ENCODE assay signal across 16 mouse cellular contexts in genomic region chr3:109572871-109573270, GRCm38 (mm10).
DNase-seq lines count a peak whose midpoint lies in the region; ATAC-seq and TF ChIP-seq lines count a peak whose summit lies in the region.
"Had no signal": no experiment of that assay in that cellular context is flagged by ENCODE, and none has a peak within 500 bp of the region (broad histone marks: within the 10 kb centered on the region; RNA-seq: fewer than 3 reads in every experiment).

No protein-coding gene starts in this region.

- TF ChIP-seq CTCF in lung, embryonic 14.5 days (IDR thresholded peaks at IDR 0.05; ENCODE audit: low read depth): no peak
- TF ChIP-seq CTCF in intestine, postnatal 0 days (IDR thresholded peaks at IDR 0.05; ENCODE audit: low read depth): no peak
- no peak for TF ChIP-seq CTCF in kidney, postnatal 0 days (IDR thresholded peaks at IDR 0.05; ENCODE audit: low read depth)

- H3K36me3 ChIP-seq in lung, embryonic 14.5 days (ENCODE audit: insufficient read depth): no peaks in the 10 kb centered on the region
- H3K36me3 ChIP-seq in intestine, postnatal 0 days (ENCODE audit: control insufficient read depth, insufficient read depth): no peaks in the 10 kb centered on the region
- no peaks in the 10 kb centered on the region for H3K36me3 ChIP-seq in kidney, postnatal 0 days (ENCODE audit: insufficient read depth, low read length)
- H3K36me3 ChIP-seq in stomach, embryonic 16.5 days (ENCODE audit: control insufficient read depth, insufficient read depth, low read length): no peaks in the 10 kb centered on the region
- H3K36me3 ChIP-seq: embryonic facial prominence, embryonic 10.5 days; midbrain, embryonic 10.5 days had no signal

- H3K27ac ChIP-seq in lung, embryonic 14.5 days (ENCODE audit: low read depth): peak overlapping the region; percentile 10; the same call in 1 of the 2 replicates
- peak overlapping the region; percentile 63 for H3K27ac ChIP-seq in intestine, postnatal 0 days (ENCODE audit: low read depth, low read length)
- H3K27ac ChIP-seq in kidney, postnatal 0 days: peak overlapping the region; percentile 71
- no peak overlapping the region; the same call in 1 of the 2 replicates for H3K27ac ChIP-seq in stomach, embryonic 16.5 days (ENCODE audit: low read length)
- H3K27ac ChIP-seq: embryonic facial prominence, embryonic 10.5 days; midbrain, embryonic 10.5 days had no signal

- H3K4me2 ChIP-seq in lung, embryonic 14.5 days: no peak overlapping the region
- peak overlapping the region; percentile 57 for H3K4me2 ChIP-seq in intestine, postnatal 0 days (replicated peaks; ENCODE audit: low read depth)
- H3K4me2 ChIP-seq in kidney, postnatal 0 days (ENCODE audit: low read length): no peak overlapping the region
- H3K4me2 ChIP-seq in stomach, embryonic 16.5 days (ENCODE audit: low read depth, low read length): no peak overlapping the region

- DNase-seq in lung, embryonic 14.5 days: no peak
- no peak for DNase-seq in lung, postnatal 4 days
- DNase-seq in kidney, postnatal 0 days (ENCODE audit: low spot score): peak; percentile 24
- DNase-seq in MN1 (ENCODE audit: low spot score): no peak
- no peak for DNase-seq in right cerebral cortex, postnatal 4 days
- no peak for DNase-seq in cerebellum, postnatal 10 days
- DNase-seq: cerebellum, postnatal 25 days had no signal

- WGBS in lung, embryonic 14.5 days: 33% methylated on average over 3 of the region's 3 CpGs
- 11% methylated on average over 3 of the region's 3 CpGs for WGBS in intestine, postnatal 0 days
- WGBS in kidney, postnatal 0 days: 32% methylated on average over 3 of the region's 3 CpGs
- 34% methylated on average over 3 of the region's 3 CpGs for WGBS in stomach, embryonic 16.5 days

- peaks cover 8% of the 10 kb centered on the region; the same call in 1 of the 2 replicates for H3K4me1 ChIP-seq in lung, embryonic 14.5 days (ENCODE audit: insufficient read depth)
- H3K4me1 ChIP-seq in intestine, postnatal 0 days (replicated peaks; ENCODE audit: control insufficient read depth, insufficient read depth, low read length): peaks cover 6% of the 10 kb centered on the region; the same call in 1 of the 2 replicates
- H3K4me1 ChIP-seq in kidney, postnatal 0 days (replicated peaks; ENCODE audit: insufficient read depth, low read length): no peaks in the 10 kb centered on the region
- H3K4me1 ChIP-seq in stomach, embryonic 16.5 days (ENCODE audit: control insufficient read depth, insufficient read depth, low read length): peaks cover 15% of the 10 kb centered on the region

- no peak for ATAC-seq in lung, embryonic 14.5 days (ENCODE audit: insufficient read depth)
- ATAC-seq in intestine, postnatal 0 days: peak; percentile 92
- peak; percentile 93 for ATAC-seq in kidney, postnatal 0 days (replicated peaks; ENCODE audit: low FRiP score, low read depth)
- ATAC-seq in stomach, embryonic 16.5 days (ENCODE audit: insufficient read depth, low FRiP score): peak; percentile 61; the same call in 1 of the 2 replicates
- ATAC-seq: activated CD4-positive, CD25-positive, alpha-beta regulatory T cell, adult 4 months; hindbrain, embryonic 16.5 days had no signal

- no peak overlapping the region for H3K4me3 ChIP-seq in lung, embryonic 14.5 days (ENCODE audit: low read depth, low read length)
- H3K4me3 ChIP-seq in intestine, postnatal 0 days (ENCODE audit: low read depth, low read length): no peak overlapping the region
- H3K4me3 ChIP-seq in kidney, postnatal 0 days (replicated peaks; ENCODE audit: low read depth, low read length): no peak overlapping the region
- no peak overlapping the region for H3K4me3 ChIP-seq in stomach, embryonic 16.5 days (replicated peaks; ENCODE audit: low read length)
- H3K4me3 ChIP-seq: embryonic facial prominence, embryonic 10.5 days; erythroblast, embryonic 14.5 days; midbrain, embryonic 10.5 days; myocyte had no signal

- H3K9ac ChIP-seq in lung, embryonic 14.5 days: no peak overlapping the region
- no peak overlapping the region for H3K9ac ChIP-seq in intestine, postnatal 0 days (ENCODE audit: low read depth, low read length)
- no peak overlapping the region for H3K9ac ChIP-seq in kidney, postnatal 0 days (ENCODE audit: low read depth, low read length)
- no peak overlapping the region for H3K9ac ChIP-seq in stomach, embryonic 16.5 days (ENCODE audit: low read length)

- no peaks in the 10 kb centered on the region for H3K27me3 ChIP-seq in lung, embryonic 14.5 days (ENCODE audit: insufficient read depth, low read length)
- H3K27me3 ChIP-seq in intestine, postnatal 0 days (replicated peaks; ENCODE audit: control insufficient read depth, insufficient read depth, low read length): no peaks in the 10 kb centered on the region
- no peaks in the 10 kb centered on the region for H3K27me3 ChIP-seq in kidney, postnatal 0 days (ENCODE audit: insufficient read depth, low read length)
- no peaks in the 10 kb centered on the region for H3K27me3 ChIP-seq in stomach, embryonic 16.5 days (ENCODE audit: control insufficient read depth, insufficient read depth, low read length)
- H3K27me3 ChIP-seq: CH12.LX had no signal

- H3K9me3 ChIP-seq in lung, embryonic 14.5 days (ENCODE audit: low read depth, low read length): no peaks in the 10 kb centered on the region
- no peaks in the 10 kb centered on the region for H3K9me3 ChIP-seq in intestine, postnatal 0 days (ENCODE audit: control insufficient read depth)
- H3K9me3 ChIP-seq in kidney, postnatal 0 days (replicated peaks; ENCODE audit: low read length): no peaks in the 10 kb centered on the region
- H3K9me3 ChIP-seq in stomach, embryonic 16.5 days (replicated peaks; ENCODE audit: control insufficient read depth, low read length): no peaks in the 10 kb centered on the region
- H3K9me3 ChIP-seq: embryonic facial prominence, embryonic 10.5 days; midbrain, embryonic 10.5 days had no signal
